16 mouse cellular contexts compared by ENCODE assay signal in genomic region chr3:69593426-69593825, GRCm38 (mm10).
"Had no signal": no experiment of that assay in that cellular context is flagged by ENCODE, and none has a peak within 500 bp of the region (broad histone marks: within the 10 kb centered on the region; RNA-seq: fewer than 3 reads in every experiment).

No protein-coding gene starts in this region.

- H3K4me2 ChIP-seq: lung, embryonic 15.5 days; midbrain, embryonic 11.5 days; midbrain, embryonic 13.5 days; midbrain, embryonic 15.5 days; neural tube, embryonic 12.5 days; stomach, embryonic 15.5 days had no signal

- H3K9ac ChIP-seq: lung, embryonic 15.5 days; midbrain, embryonic 13.5 days; midbrain, embryonic 15.5 days; neural tube, embryonic 12.5 days; stomach, embryonic 15.5 days had no signal

- H3K36me3 ChIP-seq: lung, embryonic 15.5 days; midbrain, embryonic 13.5 days; midbrain, embryonic 15.5 days; neural tube, embryonic 12.5 days; stomach, embryonic 15.5 days had no signal

- DNase-seq: lung, adult 2 months; lung, postnatal 14 days; lung, postnatal 36 days; right cerebral cortex, postnatal 14 days; thymus, adult 2 months; thymus, postnatal 14 days; thymus, postnatal 36 days had no signal

- H3K4me3 ChIP-seq: lung, embryonic 15.5 days; midbrain, embryonic 13.5 days; midbrain, embryonic 15.5 days; neural tube, embryonic 12.5 days; stomach, embryonic 15.5 days had no signal

- ATAC-seq: lung, postnatal 0 days; midbrain, embryonic 13.5 days; midbrain, embryonic 15.5 days had no signal

- H3K27me3 ChIP-seq: lung, embryonic 15.5 days; midbrain, embryonic 13.5 days; midbrain, embryonic 15.5 days; neural tube, embryonic 12.5 days; stomach, embryonic 15.5 days had no signal

- H3K9me3 ChIP-seq: lung, embryonic 15.5 days; midbrain, embryonic 13.5 days; midbrain, embryonic 15.5 days; stomach, embryonic 15.5 days had no signal

- H3K4me1 ChIP-seq: stomach, embryonic 15.5 days had no signal

- H3K27ac ChIP-seq: lung, embryonic 15.5 days; macrophage; midbrain, embryonic 13.5 days; midbrain, embryonic 15.5 days; neural tube, embryonic 12.5 days; stomach, embryonic 15.5 days; stomach, postnatal 0 days had no signal
